Mouse (Mus musculus): ENCODE data around the gene Htra1. TPM values are rescaled to one million over a fixed set of nuclear protein-coding genes. Genes with fewer than 3 reads are reported as not detected.

Htra1 gene
- total RNA-seq, 2 experiments from 2014 or later: 23.9 to 32.6 TPM

- no peak overlapping the region for H3K27ac ChIP-seq
- intact Hi-C loops (cut with DNase I): no loop called here
- TF ChIP-seq CTCF (IDR thresholded peaks at IDR 0.05): no peak
Measured at GRCm38 (mm10) chr7:130904571-130905365, 31.1 kb upstream of the Htra1 start.

GRCm38 (mm10) chr7:130910841-130911240 is 25.1 kb upstream of the Htra1 start:
- Histone ChIP-seq H3K27ac (no peak overlapping the region), H3K4me3 (no peak overlapping the region)
- no peak for DNase-seq
- TF ChIP-seq CTCF (IDR thresholded peaks at IDR 0.05): no peak
- intact Hi-C loops (cut with DNase I): no loop called here

More at GRCm38 (mm10) chr7:130904571-130905365, 31.1 kb upstream of the Htra1 start:
- no peak for DNase-seq
- H3K4me3 ChIP-seq: no peak overlapping the region

DNA sequence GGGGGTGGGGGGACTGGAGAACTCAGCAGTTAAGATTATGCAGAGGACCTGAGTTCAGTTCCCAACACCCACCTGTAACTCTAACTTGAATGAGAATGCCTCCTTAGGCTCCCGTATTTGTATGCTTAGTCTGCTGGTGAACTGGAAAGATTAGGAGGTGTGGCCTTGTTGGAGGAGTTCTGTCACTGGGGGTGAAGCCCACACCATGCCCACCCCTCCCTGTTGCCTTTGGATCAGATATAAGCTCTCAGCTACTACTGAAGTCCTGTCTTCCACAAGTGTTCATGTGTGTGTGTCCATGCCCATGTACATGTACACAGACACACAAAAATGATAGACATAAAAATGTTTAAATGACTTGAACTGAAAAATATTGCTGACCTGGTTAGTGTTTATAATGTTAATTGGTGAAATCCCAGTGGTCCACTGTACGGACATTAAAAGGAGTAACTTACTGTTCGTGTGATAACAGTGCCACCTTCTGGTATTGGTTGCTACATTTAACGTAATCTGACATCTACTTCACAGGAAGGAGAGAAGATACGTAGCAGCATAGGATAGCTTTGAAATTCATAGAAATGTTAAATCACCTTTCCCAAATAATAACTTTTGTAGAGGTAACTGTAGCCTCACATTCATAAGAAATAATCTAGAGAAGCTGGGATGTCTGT is 21.1 kb upstream of the Htra1 start:
- peak; percentile 77 for TF ChIP-seq CTCF (IDR thresholded peaks at IDR 0.05)
- Histone ChIP-seq H3K4me3 (no peak overlapping the region), H3K27ac (no peak overlapping the region)
- intact Hi-C loops (cut with DNase I): loop anchor here (1.0 to 5.0 kb wide), 3 partner anchors 88 to 142 kb away; no protein-coding TSS in a partner anchor
- DNase-seq: no peak

DNA sequence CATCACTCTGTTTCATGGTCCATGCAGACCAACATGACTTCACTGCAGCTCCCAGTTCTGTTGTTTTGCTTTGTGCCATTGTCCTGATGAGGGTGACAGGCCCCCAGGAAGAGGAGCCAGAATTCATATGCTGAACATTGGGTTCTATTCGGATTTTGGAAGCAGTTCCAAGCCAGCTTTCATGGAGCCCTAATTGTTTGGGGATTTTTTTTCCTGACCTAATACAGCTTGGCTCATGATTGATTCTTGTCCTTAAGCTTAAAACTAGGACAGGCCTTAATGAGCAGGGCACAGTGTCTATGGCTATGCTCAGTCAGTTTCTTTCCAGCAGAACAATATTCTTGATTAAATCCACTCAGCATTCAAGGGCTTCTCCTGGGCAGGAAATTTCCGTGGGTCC is 17.7 kb upstream of the Htra1 start:
- DNase-seq: no peak
- H3K4me3 ChIP-seq: no peak overlapping the region
- no peak for TF ChIP-seq CTCF (IDR thresholded peaks at IDR 0.05)
- intact Hi-C loops (cut with DNase I): loop anchor here (5.0 kb wide), 1 partner anchor 124 kb away; no protein-coding TSS in a partner anchor
- no peak overlapping the region for H3K27ac ChIP-seq

DNA sequence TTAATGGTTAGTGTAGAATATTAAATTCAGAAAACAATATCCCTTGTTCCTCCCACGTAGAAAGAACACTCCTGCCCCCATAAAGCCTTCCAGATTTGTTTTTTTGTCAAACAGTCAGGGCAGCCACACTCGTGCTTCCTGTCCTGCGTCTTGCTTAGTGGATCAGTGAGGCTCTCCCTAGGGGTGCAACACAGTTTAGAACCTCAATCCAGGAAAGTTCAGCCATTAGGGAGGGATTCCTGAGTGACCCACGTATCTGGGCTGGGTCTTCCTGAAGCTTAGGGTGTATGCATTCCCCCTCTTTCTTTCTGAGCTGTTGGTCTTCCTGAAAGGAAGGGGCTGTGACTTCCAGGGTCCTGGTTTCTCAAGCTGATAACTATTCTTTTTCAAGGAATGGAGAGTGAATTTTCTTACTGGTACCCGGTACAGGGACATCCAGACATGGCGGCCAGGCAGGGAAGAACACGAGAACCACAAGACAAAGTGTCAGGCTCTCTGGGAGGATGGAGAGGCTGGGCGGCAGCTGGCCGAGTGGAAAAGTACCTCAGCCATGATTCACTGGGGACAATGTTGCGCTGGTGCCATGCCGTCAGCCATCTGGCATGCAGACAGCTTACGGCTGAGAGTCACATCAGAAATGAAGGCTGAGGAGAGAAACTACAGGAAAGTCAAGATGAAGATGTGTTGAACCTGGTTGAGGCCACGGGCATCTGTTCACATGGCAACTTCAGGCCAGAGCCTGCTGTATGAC is 12.8 kb upstream of the Htra1 start:
- H3K4me3 ChIP-seq: no peak overlapping the region
- TF ChIP-seq CTCF (IDR thresholded peaks at IDR 0.05): no peak
- DNase-seq: peak; percentile 49
- intact Hi-C loops (cut with DNase I): no loop called here
- H3K27ac ChIP-seq: peak overlapping the region; percentile 38; the same call in 1 of the 2 replicates

DNA sequence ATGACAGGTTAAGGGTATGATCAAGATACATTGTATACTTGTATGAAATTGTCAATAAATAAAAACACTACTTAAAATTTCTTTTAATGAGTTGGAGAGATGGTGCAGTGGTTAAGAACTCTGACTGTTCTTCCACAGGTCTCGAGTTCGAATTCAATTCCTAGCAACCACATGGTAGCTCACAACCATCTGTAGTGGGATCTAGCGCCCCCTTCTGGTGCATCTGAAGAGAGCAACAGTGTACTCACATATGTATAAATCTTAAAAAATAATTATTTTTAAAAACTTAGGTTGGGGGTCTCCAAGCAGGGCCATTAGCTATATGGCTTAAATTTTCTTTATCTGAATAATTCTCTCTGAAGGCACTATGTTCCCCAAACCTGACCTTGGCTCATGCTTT is 5.5 kb upstream of the Htra1 start:
- TF ChIP-seq CTCF (IDR thresholded peaks at IDR 0.05): peak; percentile 41
- no peak for DNase-seq
- no peak overlapping the region for H3K4me3 ChIP-seq
- H3K27ac ChIP-seq: no peak overlapping the region
- intact Hi-C loops (cut with DNase I): no loop called here

- Histone ChIP-seq H3K27ac (no peak overlapping the region), H3K4me3 (no peak overlapping the region)
- no peak for TF ChIP-seq CTCF (IDR thresholded peaks at IDR 0.05)
- intact Hi-C loops (cut with DNase I): no loop called here
- DNase-seq: no peak
Measured at GRCm38 (mm10) chr7:130932921-130933320, 3.0 kb upstream of the Htra1 start.

DNA sequence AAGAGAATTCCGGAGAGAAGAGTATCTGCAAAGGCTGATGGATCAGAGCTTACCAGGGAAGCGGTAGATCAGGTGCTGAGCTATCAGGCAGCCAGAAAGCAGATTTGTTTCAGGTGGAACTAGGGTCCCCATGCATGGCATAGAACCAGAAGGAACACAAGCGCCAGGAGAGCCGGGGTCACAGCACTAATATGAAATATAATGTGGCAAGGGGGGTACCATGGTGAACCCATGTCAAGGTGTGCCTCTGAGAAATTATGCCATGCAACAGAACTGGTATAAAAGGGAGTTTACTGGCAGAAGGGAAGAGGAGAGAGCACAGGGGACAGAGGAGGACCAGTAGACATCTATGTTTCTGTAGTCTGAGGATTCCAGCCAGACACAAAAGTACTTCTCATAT is 1.3 kb upstream of the Htra1 start:
- Histone ChIP-seq H3K4me3 (no peak overlapping the region), H3K27ac (peak overlapping the region; percentile 89)
- no peak for TF ChIP-seq CTCF (IDR thresholded peaks at IDR 0.05)
- no peak for DNase-seq
- intact Hi-C loops (cut with DNase I): loop anchor here (5.0 kb wide), 1 partner anchor 38 kb away; no protein-coding TSS in a partner anchor

- Histone ChIP-seq H3K27ac (peak overlapping the region; percentile 89), H3K4me3 (peak overlapping the region; percentile 86)
- no peak for TF ChIP-seq CTCF (IDR thresholded peaks at IDR 0.05)
- intact Hi-C loops (cut with DNase I): loop anchor here (5.0 kb wide), 1 partner anchor 37 kb away; no protein-coding TSS in a partner anchor
- DNase-seq: no peak
Measured at GRCm38 (mm10) chr7:130935421-130935792, 504 bp upstream of the Htra1 start.

DNA sequence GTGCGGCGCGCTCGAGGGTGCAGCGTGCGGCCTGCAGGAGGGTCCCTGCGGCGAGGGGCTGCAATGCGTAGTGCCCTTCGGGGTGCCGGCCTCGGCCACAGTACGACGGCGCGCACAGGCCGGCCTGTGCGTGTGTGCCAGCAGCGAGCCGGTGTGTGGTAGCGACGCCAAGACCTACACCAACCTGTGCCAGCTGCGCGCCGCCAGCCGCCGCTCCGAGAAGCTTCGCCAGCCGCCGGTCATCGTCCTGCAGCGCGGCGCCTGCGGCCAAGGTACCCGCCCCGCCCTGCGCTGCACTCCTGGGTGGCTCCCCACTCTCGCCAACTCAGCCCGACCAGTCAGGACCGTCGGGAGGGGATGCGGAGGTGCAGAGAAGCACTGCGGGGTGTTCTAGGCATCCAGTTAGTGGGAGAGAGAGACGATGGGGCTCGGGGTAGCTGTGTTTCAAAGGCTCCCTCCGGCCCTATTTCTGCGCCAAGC is 601 bp downstream of the Htra1 start:
- peak overlapping the region; percentile 89 for H3K27ac ChIP-seq
- peak; percentile 87 for DNase-seq
- H3K4me3 ChIP-seq: peak overlapping the region; percentile 86
- intact Hi-C loops (cut with DNase I): loop anchor here (5.0 kb wide), 1 partner anchor 36 kb away; no protein-coding TSS in a partner anchor
- no peak for TF ChIP-seq CTCF (IDR thresholded peaks at IDR 0.05)

GRCm38 (mm10) chr7:130937266-130937841 is 1.4 kb downstream of the Htra1 start:
- peak overlapping the region; percentile 86 for H3K4me3 ChIP-seq
- DNase-seq: peak; percentile 62
- intact Hi-C loops (cut with DNase I): loop anchor here (5.0 kb wide), 1 partner anchor 35 kb away; no protein-coding TSS in a partner anchor
- H3K27ac ChIP-seq: peak overlapping the region; percentile 89
- TF ChIP-seq CTCF (IDR thresholded peaks at IDR 0.05): no peak

GRCm38 (mm10) chr7:130938005-130938404 is 2.1 kb downstream of the Htra1 start:
- DNase-seq: peak; percentile 11
- H3K27ac ChIP-seq: peak overlapping the region; percentile 89
- intact Hi-C loops (cut with DNase I): loop anchor here (5.0 kb wide), 1 partner anchor 34 kb away; no protein-coding TSS in a partner anchor
- H3K4me3 ChIP-seq: peak overlapping the region; percentile 86
- TF ChIP-seq CTCF (IDR thresholded peaks at IDR 0.05): no peak
